9 mouse cellular contexts compared by ENCODE assay signal in the genomic region with DNA sequence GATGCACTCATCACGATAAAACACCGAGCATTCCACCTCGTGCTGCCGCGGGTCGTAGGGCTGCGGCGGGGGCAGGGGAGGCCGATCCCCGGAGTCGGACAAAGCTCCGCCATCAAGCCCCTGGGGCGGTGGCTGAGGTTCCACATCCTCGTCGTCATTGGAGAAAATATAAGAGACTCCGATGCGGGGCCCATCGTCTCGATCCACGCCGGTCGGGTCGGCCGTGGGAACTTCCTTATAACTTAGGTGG. TPM values are rescaled to one million over a fixed set of nuclear protein-coding genes. Genes with fewer than 3 reads are reported as not detected.
DNase-seq lines count a peak whose midpoint lies in the region; ATAC-seq and TF ChIP-seq lines count a peak whose summit lies in the region.
"Had no signal": no experiment of that assay in that cellular context is flagged by ENCODE, and none has a peak within 500 bp of the region (broad histone marks: within the 10 kb centered on the region; RNA-seq: fewer than 3 reads in every experiment).

No protein-coding gene starts in this region.

- H3K9ac ChIP-seq in lung, postnatal 0 days (replicated peaks; ENCODE audit: low read depth): peak overlapping the region; percentile 80
- peak overlapping the region; percentile 79 for H3K9ac ChIP-seq in stomach, embryonic 16.5 days (ENCODE audit: low read length)

- peak overlapping the region; percentile 91 for H3K27ac ChIP-seq in hindbrain, embryonic 10.5 days
- H3K27ac ChIP-seq in lung, postnatal 0 days (ENCODE audit: low read length): peak overlapping the region; percentile 96
- H3K27ac ChIP-seq in stomach, embryonic 16.5 days (ENCODE audit: low read length): peak overlapping the region; percentile 97

- TF ChIP-seq CTCF in lung, postnatal 0 days (IDR thresholded peaks at IDR 0.05): no peak

- peaks cover 21% of the 10 kb centered on the region for H3K36me3 ChIP-seq in hindbrain, embryonic 10.5 days
- no peaks in the 10 kb centered on the region for H3K36me3 ChIP-seq in lung, postnatal 0 days (ENCODE audit: insufficient read depth, low read length)
- no peaks in the 10 kb centered on the region for H3K36me3 ChIP-seq in stomach, embryonic 16.5 days (ENCODE audit: control insufficient read depth, insufficient read depth, low read length)
- H3K36me3 ChIP-seq: G1E had no signal

- peaks cover 48% of the 10 kb centered on the region for H3K4me1 ChIP-seq in hindbrain, embryonic 10.5 days (replicated peaks)
- no peaks in the 10 kb centered on the region for H3K4me1 ChIP-seq in lung, postnatal 0 days (ENCODE audit: insufficient read depth, low read depth, low read length)
- peaks cover 11% of the 10 kb centered on the region; the same call in 1 of the 2 replicates for H3K4me1 ChIP-seq in stomach, embryonic 16.5 days (ENCODE audit: control insufficient read depth, insufficient read depth, low read length)

- ATAC-seq in lung, postnatal 0 days: no peak
- no peak for ATAC-seq in stomach, embryonic 16.5 days (ENCODE audit: insufficient read depth, low FRiP score)

- H3K9me3 ChIP-seq in hindbrain, embryonic 10.5 days: no peaks in the 10 kb centered on the region
- no peaks in the 10 kb centered on the region for H3K9me3 ChIP-seq in lung, postnatal 0 days (ENCODE audit: low read length)
- 0 out of 2 replicates have a peak, but pooled peaks cover 3% of the 10 kb centered on the region for H3K9me3 ChIP-seq in stomach, embryonic 16.5 days (replicated peaks; ENCODE audit: control insufficient read depth, low read length)

- peak overlapping the region; percentile 98 for H3K4me2 ChIP-seq in lung, postnatal 0 days (replicated peaks; ENCODE audit: low read depth, low read length)
- H3K4me2 ChIP-seq in stomach, embryonic 16.5 days (ENCODE audit: low read depth, low read length): peak overlapping the region; percentile 97

- 0 out of 2 replicates have a peak, but pooled peaks cover 2% of the 10 kb centered on the region for H3K27me3 ChIP-seq in hindbrain, embryonic 10.5 days (ENCODE audit: insufficient read depth, poor library complexity, severe bottlenecking)
- H3K27me3 ChIP-seq in lung, postnatal 0 days (replicated peaks; ENCODE audit: insufficient read depth, low read length): no peaks in the 10 kb centered on the region
- no peaks in the 10 kb centered on the region for H3K27me3 ChIP-seq in stomach, embryonic 16.5 days (ENCODE audit: control insufficient read depth, insufficient read depth, low read length)

- WGBS in hindbrain, embryonic 10.5 days: under 1% methylated on average over 24 of the region's 24 CpGs
- 0% methylated on average over 24 of the region's 24 CpGs for WGBS in lung, postnatal 0 days
- 0% methylated on average over 24 of the region's 24 CpGs for whole genome bisulfite sequencing in stomach, embryonic 16.5 days

- H3K4me3 ChIP-seq in hindbrain, embryonic 10.5 days: peak overlapping the region; percentile 82
- H3K4me3 ChIP-seq in lung, postnatal 0 days (ENCODE audit: low read depth, low read length): peak overlapping the region; percentile 84
- peak overlapping the region; percentile 70 for H3K4me3 ChIP-seq in stomach, embryonic 16.5 days (replicated peaks; ENCODE audit: low read length)

- 0 out of 2 replicates have a peak, but pooled peaks have one; percentile 2 for TF ChIP-seq EP300 in lung, postnatal 0 days (IDR thresholded peaks at IDR 0.05)

- peak; percentile 7 for DNase-seq in gastrocnemius, adult 18-20 months (ENCODE audit: low spot score)
- no peak for DNase-seq in gastrocnemius, postnatal 10 days
- peak; percentile 40 for DNase-seq in thymus, postnatal 14 days
- no peak for DNase-seq in thymus, postnatal 0 days (ENCODE audit: low spot score)
- no peak for DNase-seq in hindbrain, embryonic 10.5 days (ENCODE audit: low spot score)
- no peak for DNase-seq in lung, postnatal 0 days (ENCODE audit: low spot score)
- DNase-seq in embryo, embryonic 9.5 days (ENCODE audit: extremely low spot score): no peak

RNA-seq across cellular contexts. Expression of a gene that starts 30.0 kb away (rescaled TPM):
- 1 to 10 TPM; 1.2 to 2.3 TPM for total RNA-seq in gastrocnemius, adult 18-20 months (2021)
- 1 to 10 TPM; 3.0 to 4.0 TPM for total RNA-seq in gastrocnemius, postnatal 10 days (2021)
- polyA plus RNA-seq in thymus, postnatal 0 days (2015; fragmentation: Nextera tagmentation; extraction: Ambion mirVana): 3.8 and 4.2 TPM in 2 replicates
- polyA plus RNA-seq in hindbrain, embryonic 10.5 days (2016; fragmentation: Nextera tagmentation; extraction: Ambion mirVana): 12.2 and 16.6 TPM in 2 replicates
- polyA plus RNA-seq in lung, postnatal 0 days (2015; fragmentation: Nextera tagmentation; extraction: Ambion mirVana): 39.0 and 45.9 TPM in 2 replicates
- polyA plus RNA-seq in stomach, embryonic 16.5 days (2015; fragmentation: Nextera tagmentation; extraction: Ambion mirVana): 23.2 and 24.7 TPM in 2 replicates
- polyA plus RNA-seq: G1E had no signal

Comparison
In these comparisons a context has a peak if more than half of its experiments do, and no peak if none do; other contexts are left out.
1. DNase-seq: peak in gastrocnemius, adult 18-20 months (single experiment) and thymus, postnatal 14 days (single experiment); none in gastrocnemius, postnatal 10 days (single experiment), thymus, postnatal 0 days (single experiment), hindbrain, embryonic 10.5 days (single experiment), lung, postnatal 0 days (single experiment) and embryo, embryonic 9.5 days (single experiment).
2. Peak in every context shown above with its lines, with median percentiles within 50 percentile points of each other: H3K27ac ChIP-seq and H3K4me3 ChIP-seq.